Mouse (Mus musculus): Measurements from ENCODE around the gene Fam229a.

DNA sequence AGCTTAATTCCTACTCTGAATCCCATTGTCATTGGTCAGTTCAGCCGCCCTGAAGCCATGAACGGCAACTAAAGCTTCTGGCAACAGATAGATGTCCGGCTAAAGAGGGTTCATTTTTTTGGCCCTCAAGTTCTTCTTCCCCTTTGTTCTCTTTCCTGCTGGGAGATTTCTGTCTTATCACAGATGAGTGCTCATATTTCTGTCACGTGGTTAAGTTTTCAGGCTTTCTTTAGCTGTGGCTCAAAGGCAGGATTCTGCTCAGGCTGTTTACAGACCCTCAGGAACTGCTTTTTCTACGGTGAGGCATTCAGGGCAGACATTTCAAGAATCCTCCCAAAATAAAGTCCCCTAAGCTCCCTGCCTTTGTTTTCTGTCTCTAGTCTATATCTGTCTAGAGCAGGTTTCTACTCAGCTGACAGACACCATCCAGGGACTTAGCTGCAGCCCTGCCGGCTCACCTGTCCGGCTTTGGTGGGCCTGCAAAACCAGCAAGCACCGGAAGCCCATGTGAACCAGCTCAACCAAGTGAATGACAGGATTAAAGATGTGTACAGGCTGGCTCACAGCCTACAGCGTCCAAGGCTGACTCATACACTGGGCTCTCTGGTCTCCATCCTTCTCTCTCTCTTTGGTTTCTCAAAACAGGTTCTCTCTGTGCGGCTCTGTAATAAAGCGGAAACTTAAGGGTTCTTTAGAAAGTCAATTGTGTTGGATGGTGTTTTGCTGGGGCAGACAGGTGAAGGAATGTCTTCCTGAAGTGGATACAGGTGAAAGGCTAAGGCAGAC is 43.0 kb upstream of the Fam229a start:
- no peak for TF ChIP-seq EP300 (IDR thresholded peaks at IDR 0.05; ENCODE audit: low read depth)
- TF ChIP-seq CTCF (IDR thresholded peaks at IDR 0.05; ENCODE audit: low read depth) = no peak

Data from liver, embryonic 14.5 days (tissue).